ENCODE assay signal across 8 mouse cellular contexts in genomic region chr6:30400716-30401115, GRCm38 (mm10). TPM values are rescaled to one million over a fixed set of nuclear protein-coding genes. Genes with fewer than 3 reads are reported as not detected.
A peak's percentile ranks its signal among the peaks of the same experiment; 100 is the strongest.
DNase-seq lines count a peak whose midpoint lies in the region; ATAC-seq lines count a peak whose summit lies in the region.

No protein-coding gene starts in this region.

- H3K4me1 ChIP-seq in megakaryocyte, embryonic 14.5 days = peaks cover 30% of the 10 kb centered on the region
- H3K4me1 ChIP-seq in embryonic facial prominence, embryonic 13.5 days = peaks cover 9% of the 10 kb centered on the region; the same call in 1 of the 2 replicates
- H3K4me1 ChIP-seq in intestine, embryonic 16.5 days (ENCODE audit: control insufficient read depth, insufficient read depth, low read length) = peaks cover 3% of the 10 kb centered on the region; the same call in 1 of the 2 replicates
- peaks cover 19% of the 10 kb centered on the region for H3K4me1 ChIP-seq in neural tube, embryonic 15.5 days

- peak overlapping the region; percentile 77 for H3K9ac ChIP-seq in embryonic facial prominence, embryonic 13.5 days
- H3K9ac ChIP-seq in intestine, embryonic 16.5 days (ENCODE audit: low read depth, low read length) = peak overlapping the region; percentile 77
- peak overlapping the region; percentile 79 for H3K9ac ChIP-seq in neural tube, embryonic 15.5 days (replicated peaks)

- peak overlapping the region; percentile 98 for H3K27ac ChIP-seq in embryonic facial prominence, embryonic 13.5 days
- H3K27ac ChIP-seq in intestine, embryonic 16.5 days (ENCODE audit: low read length) = peak overlapping the region; percentile 96; the same call in 1 of the 2 replicates
- peak overlapping the region; percentile 99 for H3K27ac ChIP-seq in neural tube, embryonic 15.5 days (replicated peaks)

- H3K4me3 ChIP-seq in megakaryocyte, embryonic 14.5 days (replicated peaks) = peak overlapping the region; percentile 96
- peak overlapping the region; percentile 97 for H3K4me3 ChIP-seq in embryonic facial prominence, embryonic 13.5 days
- H3K4me3 ChIP-seq in intestine, embryonic 16.5 days (ENCODE audit: low read length) = peak overlapping the region; percentile 99
- H3K4me3 ChIP-seq in neural tube, embryonic 15.5 days (replicated peaks) = peak overlapping the region; percentile 98

- ATAC-seq in megakaryocyte, adult 5-6 weeks (ENCODE audit: poor library complexity, severe bottlenecking) = no peak
- no peak for ATAC-seq in embryonic facial prominence, embryonic 13.5 days (ENCODE audit: insufficient number of reproducible peaks, insufficient read depth, low FRiP score, low TSS enrichment, low read depth)
- ATAC-seq in intestine, embryonic 16.5 days = no peak
- no peak for ATAC-seq in neural tube, embryonic 15.5 days (ENCODE audit: low FRiP score)
- ATAC-seq in frontal cortex, adult (ENCODE audit: low TSS enrichment) = no peak

- WGBS in embryonic facial prominence, embryonic 13.5 days = 7% methylated on average over 7 of the region's 7 CpGs
- WGBS in intestine, embryonic 16.5 days = 4% methylated on average over 7 of the region's 7 CpGs
- WGBS in neural tube, embryonic 15.5 days = 6% methylated on average over 7 of the region's 7 CpGs

- no peak for DNase-seq in testis, postnatal 10 days (ENCODE audit: low spot score)
- no peak for DNase-seq in gastrocnemius, adult 8-10 months (ENCODE audit: low spot score in 2 of 2)

- H3K27me3 ChIP-seq in megakaryocyte, embryonic 14.5 days (replicated peaks) = no peaks in the 10 kb centered on the region
- no peaks in the 10 kb centered on the region for H3K27me3 ChIP-seq in embryonic facial prominence, embryonic 13.5 days
- H3K27me3 ChIP-seq in intestine, embryonic 16.5 days (replicated peaks; ENCODE audit: control insufficient read depth, insufficient read depth, low read length) = no peaks in the 10 kb centered on the region
- H3K27me3 ChIP-seq in neural tube, embryonic 15.5 days (replicated peaks) = no peaks in the 10 kb centered on the region

- H3K36me3 ChIP-seq in megakaryocyte, embryonic 14.5 days (replicated peaks; ENCODE audit: low read length) = peaks cover 2% of the 10 kb centered on the region
- no peaks in the 10 kb centered on the region for H3K36me3 ChIP-seq in embryonic facial prominence, embryonic 13.5 days
- no peaks in the 10 kb centered on the region for H3K36me3 ChIP-seq in intestine, embryonic 16.5 days (ENCODE audit: control insufficient read depth, insufficient read depth, low read length)
- H3K36me3 ChIP-seq in neural tube, embryonic 15.5 days = no peaks in the 10 kb centered on the region

- H3K9me3 ChIP-seq in megakaryocyte, embryonic 14.5 days = no peaks in the 10 kb centered on the region
- no peaks in the 10 kb centered on the region for H3K9me3 ChIP-seq in embryonic facial prominence, embryonic 13.5 days
- no peaks in the 10 kb centered on the region for H3K9me3 ChIP-seq in intestine, embryonic 16.5 days (ENCODE audit: control insufficient read depth, low read length)
- no peaks in the 10 kb centered on the region for H3K9me3 ChIP-seq in neural tube, embryonic 15.5 days (replicated peaks)

- H3K4me2 ChIP-seq in embryonic facial prominence, embryonic 13.5 days = peak overlapping the region; percentile 63
- peak overlapping the region; percentile 45 for H3K4me2 ChIP-seq in intestine, embryonic 16.5 days (ENCODE audit: low read depth, low read length)
- peak overlapping the region; percentile 55 for H3K4me2 ChIP-seq in neural tube, embryonic 15.5 days

RNA-seq across cellular contexts. Expression of gene Klhdc10, which starts 1.0 kb away (rescaled TPM):
- 6.6 and 8.2 TPM in 2 replicates for polyA plus RNA-seq in megakaryocyte, embryonic 14.5 days (2012; ENCODE audit: insufficient read depth, low replicate concordance)
- 14.5 and 16.4 TPM in 2 replicates for total RNA-seq in megakaryocyte, adult 5-6 weeks (2015)
- total RNA-seq in megakaryocyte, adult 5-6 weeks (2017) = 35.3 and 40.8 TPM in 2 replicates
- polyA plus RNA-seq in embryonic facial prominence, embryonic 13.5 days (2015; fragmentation: Nextera tagmentation; extraction: Ambion mirVana) = 22.3 and 26.3 TPM in 2 replicates
- polyA plus RNA-seq in intestine, embryonic 16.5 days (2015; fragmentation: Nextera tagmentation; extraction: Ambion mirVana) = 10.0 and 11.6 TPM in 2 replicates
- polyA plus RNA-seq in neural tube, embryonic 15.5 days (2015; fragmentation: Nextera tagmentation; extraction: Ambion mirVana) = 27.6 and 29.4 TPM in 2 replicates
- total RNA-seq in gastrocnemius, adult 8-10 months (2022) = 10 to 100 TPM; 35.6 to 46.1 (median 40.0) TPM

RNA-seq across cellular contexts. Expression of gene Zc3hc1, which starts 9.9 kb away (rescaled TPM):
- 51.0 and 80.3 TPM in 2 replicates for polyA plus RNA-seq in megakaryocyte, embryonic 14.5 days (2012; ENCODE audit: insufficient read depth, low replicate concordance)
- total RNA-seq in megakaryocyte, adult 5-6 weeks (2015) = 17.3 and 18.3 TPM in 2 replicates
- 21.5 and 24.8 TPM in 2 replicates for total RNA-seq in megakaryocyte, adult 5-6 weeks (2017)
- 64.5 and 74.0 TPM in 2 replicates for polyA plus RNA-seq in embryonic facial prominence, embryonic 13.5 days (2015; fragmentation: Nextera tagmentation; extraction: Ambion mirVana)
- 38.0 and 38.8 TPM in 2 replicates for polyA plus RNA-seq in intestine, embryonic 16.5 days (2015; fragmentation: Nextera tagmentation; extraction: Ambion mirVana)
- 56.2 and 59.2 TPM in 2 replicates for polyA plus RNA-seq in neural tube, embryonic 15.5 days (2015; fragmentation: Nextera tagmentation; extraction: Ambion mirVana)
- 10 to 100 TPM; 17.6 to 20.2 (median 19.3) TPM for total RNA-seq in gastrocnemius, adult 8-10 months (2022)
